15 mouse cellular contexts compared by ENCODE assay signal in genomic region chr14:37208256-37208655, GRCm38 (mm10).
"Had no signal": no experiment of that assay in that cellular context is flagged by ENCODE, and none has a peak within 500 bp of the region (broad histone marks: within the 10 kb centered on the region; RNA-seq: fewer than 3 reads in every experiment).

No protein-coding gene starts in this region.

- H3K4me2 ChIP-seq: kidney, embryonic 15.5 days; limb, embryonic 13.5 days; midbrain, embryonic 12.5 days; neural tube, embryonic 13.5 days had no signal

- ATAC-seq: intestine, embryonic 16.5 days; midbrain, embryonic 16.5 days had no signal

- DNase-seq: kidney, adult 2 months; kidney, postnatal 14 days; left cerebral cortex, postnatal 4 days; lung, adult 18-20 months; right cerebral cortex, postnatal 25 days; thymus, adult 2 months; thymus, postnatal 25 days had no signal

- H3K9me3 ChIP-seq: kidney, embryonic 15.5 days; limb, embryonic 13.5 days; midbrain, embryonic 12.5 days; neural tube, embryonic 13.5 days had no signal

- H3K4me1 ChIP-seq: kidney, embryonic 15.5 days; limb, embryonic 13.5 days; midbrain, embryonic 12.5 days; neural tube, embryonic 13.5 days had no signal

- H3K36me3 ChIP-seq: kidney, embryonic 15.5 days; limb, embryonic 13.5 days; midbrain, embryonic 12.5 days; neural tube, embryonic 13.5 days had no signal

- H3K9ac ChIP-seq: kidney, embryonic 15.5 days; limb, embryonic 13.5 days; liver, embryonic 14.5 days; midbrain, embryonic 12.5 days; neural tube, embryonic 13.5 days had no signal

- H3K27me3 ChIP-seq: kidney, embryonic 15.5 days; limb, embryonic 13.5 days; midbrain, embryonic 12.5 days; neural tube, embryonic 13.5 days had no signal

- H3K4me3 ChIP-seq: kidney, embryonic 15.5 days; limb, embryonic 13.5 days; midbrain, embryonic 12.5 days; neural tube, embryonic 13.5 days had no signal

- H3K27ac ChIP-seq: kidney, embryonic 15.5 days; limb, embryonic 13.5 days; liver, embryonic 14.5 days; midbrain, embryonic 12.5 days; neural tube, embryonic 13.5 days; stomach, postnatal 0 days had no signal
